Mouse (Mus musculus) heart, postnatal 4 days (tissue): ENCODE measurements around the gene Spryd3. TPM values are rescaled to one million over a fixed set of nuclear protein-coding genes. Genes with fewer than 3 reads are reported as not detected.

ENCODE experiments used
- total RNA-seq, 2 experiments: library from RNA; stranded (reverse); gene quantifications; 2 replicates each; pipeline ENCODE4 v1.2.3; 2021

Spryd3 gene
- total RNA-seq, 2 experiments from 2014 or later: 19.9 to 22.6 TPM

Other genes with a start within 250 kb of the Spryd3 start
- not detected for gene Krt76, start 243.3 kb downstream of the Spryd3 start, total RNA-seq
- gene Krt4, start 211.5 kb downstream of the Spryd3 start, total RNA-seq: not detected
- gene Krt79, start 195.9 kb downstream of the Spryd3 start, total RNA-seq: under 1 TPM; 0.25 to 0.45 TPM
- gene Krt78, start 181.9 kb downstream of the Spryd3 start, total RNA-seq: under 1 TPM in 1 of 2 experiments, not detected in 1; 0.07 TPM
- 1 to 10 TPM; 6.2 to 6.4 TPM for gene Krt8, start 131.8 kb downstream of the Spryd3 start, total RNA-seq
- gene Krt18, start 108.1 kb downstream of the Spryd3 start, total RNA-seq: 10 to 100 TPM; 14.9 to 15.4 TPM
- gene Eif4b, start 62.5 kb downstream of the Spryd3 start, total RNA-seq: 100 to 1,000 TPM; 142 to 145 TPM
- gene Tns2, start 35.8 kb downstream of the Spryd3 start, total RNA-seq: 10 to 100 TPM; 65.8 to 70.3 TPM
- 10 to 100 TPM; 10.0 to 12.5 TPM for gene Igfbp6, start 8.1 kb upstream of the Spryd3 start, total RNA-seq
- gene Soat2, start 14.3 kb upstream of the Spryd3 start, total RNA-seq: under 1 TPM; 0.11 to 0.17 TPM
- gene Zfp740, start 67.0 kb upstream of the Spryd3 start, total RNA-seq: 10 to 100 TPM; 45.3 to 49.4 TPM
- gene Csad, start 68.5 kb upstream of the Spryd3 start, total RNA-seq: 10 to 100 TPM; 26.8 to 29.9 TPM
- 1 to 10 TPM in 1 of 2 experiments, under 1 TPM in 1; 0.98 to 1.0 TPM for gene Itgb7, start 95.7 kb upstream of the Spryd3 start, total RNA-seq
- gene Rarg, start 121.3 kb upstream of the Spryd3 start, total RNA-seq: 10 to 100 TPM; 12.9 to 16.6 TPM
- gene Gm9918, start 134.3 kb upstream of the Spryd3 start, total RNA-seq: not detected
- gene Mfsd5, start 143.2 kb upstream of the Spryd3 start, total RNA-seq: 10 to 100 TPM; 21.1 to 22.7 TPM
- 10 to 100 TPM; 23.2 to 28.2 TPM for gene Espl1, start 160.0 kb upstream of the Spryd3 start, total RNA-seq
- 100 to 1,000 TPM; 334 to 351 TPM for gene Pfdn5, start 189.9 kb upstream of the Spryd3 start, total RNA-seq
- 10 to 100 TPM; 31.8 to 37.3 TPM for gene Myg1, start 195.5 kb upstream of the Spryd3 start, total RNA-seq
- gene Aaas, start 214.5 kb upstream of the Spryd3 start, total RNA-seq: 10 to 100 TPM; 29.2 to 30.0 TPM
- not detected for gene Sp7, start 230.9 kb upstream of the Spryd3 start, total RNA-seq